Mouse (Mus musculus) B cell, adult 2 months (primary cell): ENCODE measurements at regions not wholly inside any gene's neighbourhood (a gene's known extent, or its start where the extent isn't known, plus 50 kb on each side); places are given as distances from the start of the nearest gene placed in this dataset.
"Not testable (repeated sequence)": the region's sequence is repeated elsewhere in the genome, so short reads cannot be mapped to it uniquely, and the experiment has no call there.

Experiments used
- DNase-seq, 2 experiments: peaks; one replicate each; pipeline ENCODE4 v3.0.0; 2022

DNA sequence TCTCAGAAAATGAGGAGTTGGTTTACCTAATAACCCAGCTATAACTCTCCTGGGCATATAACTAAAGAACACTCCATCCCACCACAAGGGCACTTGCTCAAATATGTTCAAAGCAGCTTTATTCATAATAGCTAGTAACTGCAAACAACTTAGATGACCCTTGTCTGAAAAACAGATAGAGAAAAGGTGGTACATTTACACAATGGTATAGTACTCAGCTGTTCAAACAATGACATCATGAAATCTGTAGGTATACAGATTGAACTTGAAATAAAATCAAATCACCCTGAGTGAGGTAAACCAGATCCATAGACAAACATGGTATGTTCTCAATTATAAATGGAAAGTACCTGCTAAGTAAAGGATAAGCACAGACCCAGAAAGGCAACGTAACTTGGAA is 721.5 kb upstream of the Intu start:
- no peak for DNase-seq

DNA sequence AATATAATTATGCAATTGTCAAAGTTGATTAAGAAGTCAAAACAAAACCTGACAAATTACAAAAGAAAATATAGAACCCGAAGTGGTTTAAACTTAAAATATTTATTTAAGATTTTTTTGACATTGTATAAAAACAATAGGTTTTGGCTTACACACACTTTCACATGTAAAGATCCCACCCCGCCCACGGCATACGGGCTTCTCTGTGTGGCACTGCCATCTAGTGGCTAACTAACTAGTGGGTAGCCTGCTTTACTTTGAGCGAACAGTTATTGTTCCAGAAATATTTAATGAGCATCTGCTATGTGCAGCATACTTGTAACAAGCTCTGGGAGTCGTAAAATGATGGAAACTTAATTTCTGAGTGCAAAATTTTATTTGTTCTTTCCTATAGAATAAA is 716.3 kb upstream of the Intu start:
- DNase-seq: no peak

DNA sequence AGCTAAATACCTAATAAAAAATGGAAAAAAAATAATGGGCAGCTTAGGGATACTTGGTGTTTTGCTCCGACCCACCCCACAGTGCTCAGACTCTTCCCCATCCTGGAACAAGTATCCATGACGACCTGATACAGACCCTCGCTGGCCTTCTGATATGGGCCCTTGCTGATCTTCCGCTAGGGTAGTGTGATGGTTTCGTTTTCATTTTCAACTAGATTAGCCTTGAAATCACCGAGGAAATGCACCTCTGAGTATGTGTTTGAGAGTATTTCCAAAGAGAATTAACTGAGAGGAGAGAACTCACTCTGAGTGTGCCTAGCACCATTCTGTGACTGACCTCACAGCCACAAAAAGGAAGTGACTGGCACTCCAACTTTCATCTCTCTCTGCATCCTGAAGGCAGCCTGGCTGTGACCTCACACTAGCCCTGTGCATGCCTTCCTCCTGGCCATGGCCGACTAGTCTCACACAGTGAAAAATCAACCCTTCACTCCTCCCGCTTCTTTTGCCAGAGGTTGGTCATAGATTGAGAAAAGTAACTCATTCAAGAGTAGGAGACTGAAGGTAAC is 700.5 kb upstream of the Intu start:
- DNase-seq: no peak

- no peak for DNase-seq
These were observed 692.5 kb upstream of the Intu start for GRCm38 (mm10) chr3:39838377-39839145.

DNA sequence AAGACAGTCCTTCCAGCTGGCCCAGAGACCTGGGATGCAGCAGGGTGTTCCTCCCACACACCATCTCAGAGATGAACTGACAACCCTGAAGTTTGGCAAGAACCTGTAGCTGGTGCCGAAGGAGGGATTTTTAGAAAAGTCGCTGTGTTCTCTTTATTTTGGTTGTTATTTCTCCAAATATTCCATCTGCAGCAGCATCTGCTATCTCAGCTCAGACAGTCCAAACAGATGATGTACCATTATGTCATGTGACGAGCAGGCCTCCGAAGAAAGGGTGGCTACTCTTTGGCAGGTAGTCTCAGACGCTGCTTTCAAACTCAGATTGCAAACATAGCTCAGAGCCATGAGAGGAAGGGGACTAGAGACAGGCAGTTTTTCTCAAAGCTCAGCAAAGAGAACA is 690.1 kb upstream of the Intu start:
- no peak for DNase-seq

DNA sequence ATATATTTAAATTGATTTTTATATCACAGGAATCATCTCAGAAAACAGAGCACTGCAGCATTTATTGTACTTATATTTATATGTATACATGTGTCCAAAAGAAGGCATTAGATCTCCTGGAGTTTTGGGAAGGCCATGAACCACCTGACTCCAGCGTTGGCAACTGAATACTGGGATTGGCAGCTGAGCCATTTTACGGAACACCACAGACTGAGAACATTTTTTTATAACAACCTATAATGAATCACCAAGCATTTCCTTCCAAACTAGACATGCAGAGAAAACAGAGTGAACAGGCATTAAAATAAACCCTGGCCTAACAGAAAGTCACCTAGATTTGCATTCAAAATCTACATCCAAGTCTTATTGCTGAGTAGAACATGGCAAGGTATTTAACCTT is 686.0 kb upstream of the Intu start:
- DNase-seq: no peak

DNA sequence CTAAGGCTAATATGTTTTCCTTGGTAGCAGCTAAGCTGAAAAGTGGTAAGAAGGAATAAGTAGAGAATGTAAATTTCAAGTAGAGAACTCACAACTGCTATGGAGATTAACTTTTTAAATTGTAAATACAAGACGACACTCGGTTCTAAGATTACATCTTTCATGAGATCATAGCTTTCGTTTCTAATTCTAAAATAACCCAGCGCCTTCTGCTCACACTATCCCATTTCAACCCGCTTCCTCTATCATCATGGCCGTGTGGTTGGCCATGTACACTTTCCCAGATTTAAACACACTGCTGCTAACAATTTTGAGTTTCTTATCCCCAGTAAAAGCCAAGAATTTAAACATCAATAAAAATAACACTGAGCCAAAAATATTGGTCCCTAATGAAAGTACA is 682.3 kb upstream of the Intu start:
- DNase-seq: no peak

GRCm38 (mm10) chr3:39857214-39857839 is 673.8 kb upstream of the Intu start:
- DNase-seq: no peak

GRCm38 (mm10) chr3:39876046-39876445 is 655.0 kb upstream of the Intu start:
- not testable (repeated sequence) for DNase-seq

GRCm38 (mm10) chr3:39884370-39884769 is 646.7 kb upstream of the Intu start:
- DNase-seq: no peak

DNA sequence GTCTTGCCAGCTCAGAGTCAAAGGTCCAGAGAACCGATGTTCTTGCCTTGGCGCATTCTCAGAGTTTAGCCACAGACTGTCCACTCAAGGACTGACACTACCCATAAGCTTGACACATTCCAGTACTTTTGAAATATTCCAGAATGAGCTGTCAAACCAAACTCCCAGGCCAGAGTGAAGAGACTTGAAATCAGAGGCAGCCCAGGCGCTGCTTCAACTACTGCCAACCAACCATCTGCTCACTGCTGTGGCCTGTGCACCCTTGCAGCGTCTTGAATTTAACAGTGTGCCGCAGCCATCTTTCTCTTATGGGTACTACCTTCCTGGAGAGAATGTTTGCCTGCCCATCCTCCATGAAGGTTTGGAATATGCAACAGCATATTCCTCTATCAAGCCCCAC is 642.7 kb upstream of the Intu start:
- no peak for DNase-seq

- DNase-seq: no peak
These were observed 641.9 kb upstream of the Intu start for GRCm38 (mm10) chr3:39889222-39889621.

GRCm38 (mm10) chr3:39898961-39899360 is 632.1 kb upstream of the Intu start:
- DNase-seq: no peak

- no peak for DNase-seq
These were observed 630.9 kb upstream of the Intu start for GRCm38 (mm10) chr3:39900207-39900606.

- DNase-seq: no peak
These were observed 626.7 kb upstream of the Intu start for GRCm38 (mm10) chr3:39904377-39904776.

DNA sequence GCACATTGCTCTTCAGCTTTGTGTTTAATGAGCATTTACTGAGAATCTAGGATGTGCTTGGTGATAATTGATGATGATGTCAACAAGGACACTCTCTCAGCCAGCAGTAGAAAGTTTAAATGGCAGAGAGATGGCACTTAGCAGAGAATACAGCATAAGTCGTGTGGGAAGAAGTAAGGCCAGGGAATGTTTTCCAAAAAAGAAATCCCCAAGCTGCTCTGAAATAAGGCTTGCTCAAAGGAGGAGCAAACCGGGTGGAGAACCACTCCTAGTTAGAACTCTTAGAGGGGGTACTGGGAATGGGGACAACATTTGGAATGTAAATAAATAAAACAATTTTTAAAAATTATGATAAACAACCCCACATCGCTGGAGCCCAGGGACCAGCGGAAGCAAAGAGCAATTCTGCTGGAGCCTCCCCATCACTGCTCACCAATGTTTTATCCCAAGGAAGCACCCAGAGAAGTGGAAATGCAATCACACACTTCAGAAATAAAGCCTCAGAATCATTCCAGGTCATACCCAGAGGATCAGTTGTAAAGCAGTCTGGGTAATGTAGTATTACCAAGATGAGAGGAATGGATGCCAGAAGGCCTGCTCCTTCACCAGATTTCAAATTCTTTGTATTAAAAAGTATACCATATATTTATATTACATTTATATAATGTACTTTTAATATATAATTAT is 622.3 kb upstream of the Intu start:
- DNase-seq: no peak

DNA sequence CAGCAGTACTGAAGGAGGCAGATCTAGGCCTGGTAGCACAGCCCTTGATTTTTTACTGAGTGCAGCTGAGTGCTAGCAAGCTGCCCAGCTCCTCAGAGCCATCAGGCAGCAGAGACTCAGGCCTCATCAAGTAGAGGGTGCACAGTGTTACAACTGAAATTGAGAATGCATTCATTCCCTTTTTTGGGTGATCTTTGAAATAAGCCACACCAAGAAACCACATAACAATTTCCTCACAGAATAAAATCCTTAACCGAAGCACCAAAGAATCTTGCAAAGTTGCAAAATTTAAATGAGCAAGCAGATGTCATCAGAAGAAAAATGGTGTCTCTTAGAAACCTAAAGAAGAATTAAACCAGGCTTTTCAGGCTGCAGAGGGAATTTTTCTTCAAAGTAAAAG is 621.4 kb upstream of the Intu start:
- no peak for DNase-seq

GRCm38 (mm10) chr3:39918601-39919000 is 612.5 kb upstream of the Intu start:
- no peak for DNase-seq

DNA sequence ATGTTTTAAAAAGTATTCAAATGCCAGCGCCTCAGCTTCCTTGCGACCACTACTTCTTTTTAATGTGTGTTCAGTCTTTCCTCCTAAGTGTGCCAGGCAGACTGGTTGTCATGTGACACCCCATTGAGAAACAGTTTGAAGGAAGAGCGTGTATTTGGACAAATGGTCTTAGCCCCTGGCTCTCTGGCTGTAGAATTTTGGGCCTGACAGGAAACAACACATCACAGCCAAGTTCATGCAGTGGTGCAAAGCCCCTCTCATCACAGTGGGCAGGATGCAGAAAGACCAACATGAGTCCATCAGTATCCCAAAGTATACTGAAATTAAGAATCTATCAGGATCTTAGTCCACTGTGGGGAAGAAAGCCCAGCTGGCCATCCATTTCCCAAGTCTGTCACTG is 605.6 kb upstream of the Intu start:
- DNase-seq: no peak

DNA sequence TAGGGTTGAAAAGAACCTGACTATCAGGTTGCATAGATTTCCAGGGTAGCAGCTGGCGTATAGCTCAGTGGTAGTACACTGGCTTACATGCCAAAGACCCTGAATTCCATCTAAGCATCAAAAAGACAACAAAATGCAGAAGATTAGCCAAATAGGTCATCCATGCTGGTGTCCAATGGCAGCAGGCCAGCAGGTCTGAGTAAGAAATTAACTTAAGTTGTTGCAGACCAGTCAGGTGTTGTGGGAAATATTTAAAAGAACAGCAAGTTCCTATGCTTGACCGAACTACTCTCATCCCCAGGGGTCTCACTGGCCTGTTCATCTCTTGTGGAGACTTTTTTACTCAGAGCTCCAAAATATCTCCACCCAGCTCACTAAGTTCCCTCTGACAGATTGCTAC is 602.7 kb upstream of the Intu start:
- no peak for DNase-seq

DNA sequence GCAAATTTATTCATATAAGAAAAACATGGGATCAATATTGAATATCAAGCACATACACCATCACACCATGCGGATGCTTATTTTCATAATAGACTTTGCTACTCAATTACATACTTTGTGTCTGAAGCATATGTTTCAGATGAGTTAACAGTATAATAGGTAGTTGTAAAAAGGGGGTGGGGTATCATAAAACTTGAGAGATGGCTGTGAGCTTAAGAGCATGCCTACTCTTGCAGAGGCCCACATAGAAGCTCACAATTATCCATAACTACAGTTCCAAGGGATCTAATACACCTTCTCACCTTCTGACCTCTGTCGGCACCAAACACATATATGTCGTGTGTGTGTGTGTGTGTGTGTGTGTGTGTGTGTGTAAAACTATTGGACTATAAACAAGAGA is 597.7 kb upstream of the Intu start:
- DNase-seq: no peak

GRCm38 (mm10) chr3:39937719-39938278 is 593.3 kb upstream of the Intu start:
- DNase-seq: no peak

GRCm38 (mm10) chr3:39944581-39944980 is 586.5 kb upstream of the Intu start:
- DNase-seq: no peak

- no peak for DNase-seq
These were observed 579.0 kb upstream of the Intu start for GRCm38 (mm10) chr3:39952103-39952502.
